Mouse (Mus musculus): Measurements from ENCODE around the gene Ppp1r3f. TPM values are rescaled to one million over a fixed set of nuclear protein-coding genes. Genes with fewer than 3 reads are reported as not detected.

Gene Ppp1r3f
- polyA plus RNA-seq, 1 experiment from 2014 or later = 5.0 TPM

- H3K9ac ChIP-seq = no peak overlapping the region
- H3K4me1 ChIP-seq (replicated peaks; ENCODE audit: control insufficient read depth, insufficient read depth, low read length) = peaks cover 5% of the 10 kb centered on the region; the same call in 1 of the 2 replicates
- no peak overlapping the region for H3K27ac ChIP-seq
- no peak overlapping the region for H3K4me2 ChIP-seq (replicated peaks)
- 67% methylated on average over 8 of the region's 9 CpGs for WGBS
- H3K9me3 ChIP-seq (ENCODE audit: control insufficient read depth, low read length) = no peaks in the 10 kb centered on the region
- H3K36me3 ChIP-seq (replicated peaks; ENCODE audit: control insufficient read depth, insufficient read depth) = no peaks in the 10 kb centered on the region
- no peak overlapping the region for H3K4me3 ChIP-seq (replicated peaks; ENCODE audit: low read length)
- no peaks in the 10 kb centered on the region for H3K27me3 ChIP-seq (ENCODE audit: control insufficient read depth, insufficient read depth, low read length)
- DNase-seq (ENCODE audit: low spot score) (no peak), ATAC-seq (ENCODE audit: low FRiP score) (no peak)
Observed at GRCm38 (mm10) chrX:7567491-7567890, 6.6 kb downstream of the Ppp1r3f start.

DNA sequence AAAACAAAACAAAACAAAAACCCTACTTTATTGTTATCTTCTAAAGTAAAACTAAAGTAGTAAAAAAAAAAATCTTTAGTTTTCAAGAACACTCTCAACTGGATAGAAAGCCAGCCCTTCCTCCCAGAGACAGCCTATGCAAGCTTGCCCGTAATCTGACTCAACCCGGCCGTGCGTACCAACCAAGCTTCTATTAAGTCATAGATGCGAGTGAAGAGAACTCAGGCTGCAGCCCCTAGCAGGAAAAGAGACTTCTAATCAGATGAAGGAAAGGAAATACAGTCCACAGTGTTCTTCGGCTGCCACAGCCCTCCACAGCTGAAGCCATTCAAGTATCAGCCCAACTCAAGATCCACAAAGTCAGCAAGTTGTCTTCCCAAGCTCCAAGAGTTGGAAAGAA, 7.7 kb downstream of the Ppp1r3f start:
- no peak for DNase-seq (ENCODE audit: low spot score)
- no peak for ATAC-seq (ENCODE audit: low FRiP score)
- Histone ChIP-seq H3K9me3 (ENCODE audit: control insufficient read depth, low read length) (no peaks in the 10 kb centered on the region), H3K27me3 (ENCODE audit: control insufficient read depth, insufficient read depth, low read length) (no peaks in the 10 kb centered on the region), H3K36me3 (replicated peaks; ENCODE audit: control insufficient read depth, insufficient read depth) (no peaks in the 10 kb centered on the region), H3K4me2 (replicated peaks) (no peak overlapping the region), H3K4me3 (replicated peaks; ENCODE audit: low read length) (no peak overlapping the region), H3K27ac (no peak overlapping the region), H3K4me1 (replicated peaks; ENCODE audit: control insufficient read depth, insufficient read depth, low read length) (no peaks in the 10 kb centered on the region; the same call in 1 of the 2 replicates), H3K9ac (no peak overlapping the region)
- 90% methylated on average over 6 of the region's 6 CpGs for WGBS

DNA sequence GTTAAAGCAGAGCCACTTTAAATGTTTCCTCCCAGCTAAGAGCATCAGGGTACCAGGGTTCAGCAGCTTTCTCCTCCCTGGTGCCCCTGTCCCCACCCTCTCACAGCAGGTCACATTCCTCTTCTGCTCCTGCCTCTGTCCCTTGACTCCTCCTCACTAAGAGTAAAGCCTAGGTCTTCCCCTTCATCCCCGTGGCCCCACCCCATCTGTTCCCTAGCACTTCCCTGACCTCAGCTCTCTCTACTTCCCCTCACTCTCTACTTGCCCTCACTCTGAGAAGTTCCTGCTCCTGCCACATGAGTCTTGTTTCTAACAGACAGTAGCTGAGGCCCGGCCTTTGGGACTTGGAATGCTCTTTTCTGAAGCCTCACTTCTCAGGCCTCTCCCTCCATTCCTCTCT, 11.0 kb downstream of the Ppp1r3f start:
- H3K4me2 ChIP-seq (replicated peaks) = no peak overlapping the region
- H3K4me3 ChIP-seq (replicated peaks; ENCODE audit: low read length) = no peak overlapping the region
- no peak overlapping the region for H3K9ac ChIP-seq
- H3K27me3 ChIP-seq (ENCODE audit: control insufficient read depth, insufficient read depth, low read length) = no peaks in the 10 kb centered on the region
- peaks cover 14% of the 10 kb centered on the region; the same call in 1 of the 2 replicates for H3K36me3 ChIP-seq (replicated peaks; ENCODE audit: control insufficient read depth, insufficient read depth)
- 13% methylated on average over 2 of the region's 2 CpGs for WGBS
- no peak overlapping the region for H3K27ac ChIP-seq
- ATAC-seq (ENCODE audit: low FRiP score) (no peak), DNase-seq (ENCODE audit: low spot score) (no peak)
- H3K9me3 ChIP-seq (ENCODE audit: control insufficient read depth, low read length) = no peaks in the 10 kb centered on the region
- H3K4me1 ChIP-seq (replicated peaks; ENCODE audit: control insufficient read depth, insufficient read depth, low read length) = no peaks in the 10 kb centered on the region

DNA sequence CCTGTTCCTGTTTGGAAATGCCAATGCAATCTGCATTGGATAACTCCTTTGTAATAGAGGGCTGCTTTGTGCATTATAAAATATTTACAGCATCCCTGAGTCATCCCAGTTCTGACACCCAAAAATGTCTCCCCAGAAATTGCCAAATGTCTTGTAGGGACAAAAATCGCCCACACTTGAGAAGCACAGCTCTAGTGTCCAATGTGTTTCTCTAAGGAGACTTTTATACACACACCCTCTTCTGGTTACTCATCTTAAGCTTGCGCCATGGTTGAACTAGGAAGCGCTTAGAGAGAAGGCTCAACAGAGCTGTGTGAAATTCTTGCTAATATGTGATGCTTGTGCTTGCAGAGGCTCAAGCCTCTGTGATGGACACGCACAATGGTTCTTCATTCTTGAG, 20.6 kb downstream of the Ppp1r3f start:
- H3K36me3 ChIP-seq (replicated peaks; ENCODE audit: control insufficient read depth, insufficient read depth) = no peaks in the 10 kb centered on the region
- H3K27ac ChIP-seq = no peak overlapping the region
- no peak overlapping the region for H3K4me2 ChIP-seq (replicated peaks)
- H3K9ac ChIP-seq = no peak overlapping the region
- ATAC-seq (ENCODE audit: low FRiP score) = no peak
- WGBS = 97% methylated on average over 4 of the region's 4 CpGs
- no peaks in the 10 kb centered on the region for H3K27me3 ChIP-seq (ENCODE audit: control insufficient read depth, insufficient read depth, low read length)
- H3K4me1 ChIP-seq (replicated peaks; ENCODE audit: control insufficient read depth, insufficient read depth, low read length) = no peaks in the 10 kb centered on the region
- no peaks in the 10 kb centered on the region for H3K9me3 ChIP-seq (ENCODE audit: control insufficient read depth, low read length)
- DNase-seq (ENCODE audit: low spot score) = no peak
- no peak overlapping the region for H3K4me3 ChIP-seq (replicated peaks; ENCODE audit: low read length)

- DNase-seq (ENCODE audit: low spot score) = no peak
- Histone ChIP-seq H3K4me2 (replicated peaks) (no peak overlapping the region), H3K4me3 (replicated peaks; ENCODE audit: low read length) (no peak overlapping the region), H3K36me3 (replicated peaks; ENCODE audit: control insufficient read depth, insufficient read depth) (no peaks in the 10 kb centered on the region), H3K27ac (no peak overlapping the region), H3K9ac (no peak overlapping the region), H3K9me3 (ENCODE audit: control insufficient read depth, low read length) (no peaks in the 10 kb centered on the region), H3K4me1 (replicated peaks; ENCODE audit: control insufficient read depth, insufficient read depth, low read length) (no peaks in the 10 kb centered on the region), H3K27me3 (ENCODE audit: control insufficient read depth, insufficient read depth, low read length) (no peaks in the 10 kb centered on the region)
- no peak for ATAC-seq (ENCODE audit: low FRiP score)
- WGBS = 35% methylated on average over 3 of the region's 3 CpGs
Observed at GRCm38 (mm10) chrX:7524961-7525360, 49.1 kb downstream of the Ppp1r3f start.

Other genes starting within 250 kb of the Ppp1r3f start
- 0.95 and 1.0 TPM in 2 replicates for gene Usp27x, start 198.5 kb downstream of the Ppp1r3f start, polyA plus RNA-seq (2014; fragmentation: Nextera tagmentation; extraction: Ambion mirVana)
- gene Foxp3, start 639 bp downstream of the Ppp1r3f start, polyA plus RNA-seq (2014; fragmentation: Nextera tagmentation; extraction: Ambion mirVana) = 0.09 and 0.25 TPM in 2 replicates
- 26.6 and 28.0 TPM in 2 replicates for gene Ccdc22, start 31.2 kb upstream of the Ppp1r3f start, polyA plus RNA-seq (2014; fragmentation: Nextera tagmentation; extraction: Ambion mirVana)
- gene Cacna1f, start 32.8 kb upstream of the Ppp1r3f start, polyA plus RNA-seq (2014; fragmentation: Nextera tagmentation; extraction: Ambion mirVana) = 0.21 TPM in 1 of 2 replicates, not detected in the other
- gene Syp, start 64.2 kb upstream of the Ppp1r3f start, polyA plus RNA-seq (2014; fragmentation: Nextera tagmentation; extraction: Ambion mirVana) = 106 and 109 TPM in 2 replicates
- gene Prickle3, start 83.0 kb upstream of the Ppp1r3f start, polyA plus RNA-seq (2014; fragmentation: Nextera tagmentation; extraction: Ambion mirVana) = 1.2 and 1.5 TPM in 2 replicates
- 21.2 and 23.5 TPM in 2 replicates for gene Plp2, start 97.1 kb upstream of the Ppp1r3f start, polyA plus RNA-seq (2014; fragmentation: Nextera tagmentation; extraction: Ambion mirVana)
- gene Magix, start 107.0 kb upstream of the Ppp1r3f start, polyA plus RNA-seq (2014; fragmentation: Nextera tagmentation; extraction: Ambion mirVana) = not detected in 2 replicates
- gene Gpkow, start 122.8 kb upstream of the Ppp1r3f start, polyA plus RNA-seq (2014; fragmentation: Nextera tagmentation; extraction: Ambion mirVana) = 46.1 and 52.1 TPM in 2 replicates
- 20.6 and 21.9 TPM in 2 replicates for gene Wdr45, start 140.1 kb upstream of the Ppp1r3f start, polyA plus RNA-seq (2014; fragmentation: Nextera tagmentation; extraction: Ambion mirVana)
- gene Gm45208, start 148.0 kb upstream of the Ppp1r3f start, polyA plus RNA-seq (2014; fragmentation: Nextera tagmentation; extraction: Ambion mirVana) = 0.53 TPM in 1 of 2 replicates, not detected in the other
- 129 and 139 TPM in 2 replicates for gene Praf2, start 154.2 kb upstream of the Ppp1r3f start, polyA plus RNA-seq (2014; fragmentation: Nextera tagmentation; extraction: Ambion mirVana)
- 61.4 and 65.0 TPM in 2 replicates for gene Ccdc120, start 176.6 kb upstream of the Ppp1r3f start, polyA plus RNA-seq (2014; fragmentation: Nextera tagmentation; extraction: Ambion mirVana)
- 18.6 and 20.9 TPM in 2 replicates for gene Tfe3, start 188.3 kb upstream of the Ppp1r3f start, polyA plus RNA-seq (2014; fragmentation: Nextera tagmentation; extraction: Ambion mirVana)
- 50.5 and 56.8 TPM in 2 replicates for gene Gripap1, start 215.5 kb upstream of the Ppp1r3f start, polyA plus RNA-seq (2014; fragmentation: Nextera tagmentation; extraction: Ambion mirVana)
- gene Kcnd1, start 248.0 kb upstream of the Ppp1r3f start, polyA plus RNA-seq (2014; fragmentation: Nextera tagmentation; extraction: Ambion mirVana) = 4.1 and 5.0 TPM in 2 replicates